Mouse (Mus musculus): ENCODE measurements at regions not wholly inside any gene's neighbourhood (a gene's known extent, or its start where the extent isn't known, plus 50 kb on each side); places are given as distances from the start of the nearest gene placed in this dataset.

DNA sequence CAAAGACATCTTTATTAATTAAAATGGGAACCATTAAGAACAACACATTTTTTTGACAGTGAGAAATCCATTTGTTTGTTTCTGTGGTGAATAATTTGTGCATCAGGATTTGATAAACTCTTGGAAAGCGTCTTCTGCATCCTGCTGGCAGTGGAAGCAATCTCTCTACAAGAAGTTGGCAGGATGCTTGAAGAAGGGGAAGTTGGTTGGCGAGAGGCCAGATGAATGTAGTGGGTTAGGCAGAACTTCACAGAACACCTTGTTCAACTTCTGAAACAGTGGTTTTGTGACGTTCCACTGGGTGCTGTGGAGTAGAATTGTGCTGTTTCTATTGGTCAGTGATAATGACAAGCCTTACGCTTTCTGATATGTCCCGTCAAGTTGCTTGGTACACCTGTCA, 70.7 kb upstream of the Mpped2 start:
- TF ChIP-seq POLR2A (IDR thresholded peaks at IDR 0.05; ENCODE audit: insufficient read depth, low read length) (no peak), CTCF (IDR thresholded peaks at IDR 0.05; ENCODE audit: low read depth, low read length) (no peak), EP300 (IDR thresholded peaks at IDR 0.05; ENCODE audit: insufficient read depth, low read depth, low read length) (no peak)
